Mouse (Mus musculus): ENCODE measurements around the gene Gatc.

DNA sequence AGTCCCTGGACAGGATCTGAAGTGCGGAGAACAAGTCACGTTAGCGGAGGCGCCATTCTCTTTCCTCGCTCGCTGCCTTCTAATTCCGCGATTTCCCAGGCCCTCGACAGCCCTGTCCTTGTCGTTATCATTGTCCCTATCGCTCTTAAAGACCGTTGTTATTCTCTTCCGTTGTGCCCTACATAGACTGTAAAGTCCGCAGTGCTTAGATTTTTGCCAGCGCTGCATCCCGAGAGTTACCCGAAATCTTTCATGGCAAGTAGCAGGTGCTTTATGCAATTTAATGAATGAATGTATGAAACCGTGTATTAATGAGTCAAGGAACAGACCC, 8.2 kb upstream of the Gatc start:
- TF ChIP-seq CTCF (IDR thresholded peaks at IDR 0.05; ENCODE audit: insufficient read depth, low read length) (no peak), POLR2A (IDR thresholded peaks at IDR 0.05; ENCODE audit: borderline replicate concordance, extremely low read depth, low read depth, low read length) (no peak)
